Mouse (Mus musculus): ENCODE results near the gene Pxdc1. TPM values are rescaled to one million over a fixed set of nuclear protein-coding genes. Genes with fewer than 3 reads are reported as not detected.

The Pxdc1 gene
- polyA plus RNA-seq (2015; fragmentation: Nextera tagmentation; extraction: Ambion mirVana), result 12.2 and 12.4 TPM in 2 replicates

GRCm38 (mm10) chr13:34653391-34653790 is at the start of gene Pxdc1:
Gene Pxdc1 (minus strand): TSS chr13:34653486.
- peak within 1 kb of the TSS; percentile 92 for H3K4me2 ChIP-seq (ENCODE audit: low read length)
- no peaks in the 10 kb centered on the region for H3K27me3 ChIP-seq (ENCODE audit: insufficient read depth, low read length)
- H3K9me3 ChIP-seq (replicated peaks; ENCODE audit: low read length), result no peaks in the 10 kb centered on the region
- TF ChIP-seq CTCF (IDR thresholded peaks at IDR 0.05; ENCODE audit: low read depth), result peak; percentile 53
- H3K27ac ChIP-seq, result peak within 1 kb of the TSS; percentile 89
- peak within 1 kb of the TSS; percentile 72 for H3K9ac ChIP-seq (ENCODE audit: low read depth, low read length)
- no peaks in the 10 kb centered on the region for H3K36me3 ChIP-seq (ENCODE audit: insufficient read depth, low read length)
- peaks cover 15% of the 10 kb centered on the region; the same call in 1 of the 2 replicates for H3K4me1 ChIP-seq (replicated peaks; ENCODE audit: insufficient read depth, low read length)
- DNase-seq (ENCODE audit: low spot score) (peak; percentile 77), ATAC-seq (replicated peaks; ENCODE audit: low FRiP score, low read depth) (0 out of 2 replicates have a peak, but pooled peaks have one; percentile 3)
- 3% methylated on average over 9 of the region's 9 CpGs for WGBS
- H3K4me3 ChIP-seq (replicated peaks; ENCODE audit: low read depth, low read length), result peak within 1 kb of the TSS; percentile 61

GRCm38 (mm10) chr13:34700630-34701029 is 47.3 kb upstream of the Pxdc1 start:
- H3K27ac ChIP-seq, result no peak overlapping the region
- DNase-seq (ENCODE audit: low spot score) (no peak), ATAC-seq (replicated peaks; ENCODE audit: low FRiP score, low read depth) (no peak)
- no peaks in the 10 kb centered on the region for H3K27me3 ChIP-seq (ENCODE audit: insufficient read depth, low read length)
- no peaks in the 10 kb centered on the region for H3K9me3 ChIP-seq (replicated peaks; ENCODE audit: low read length)
- no peak overlapping the region for H3K4me2 ChIP-seq (ENCODE audit: low read length)
- no peak for TF ChIP-seq CTCF (IDR thresholded peaks at IDR 0.05; ENCODE audit: low read depth)
- H3K4me1 ChIP-seq (replicated peaks; ENCODE audit: insufficient read depth, low read length), result peaks cover 2% of the 10 kb centered on the region; the same call in 1 of the 2 replicates
- no peak overlapping the region for H3K4me3 ChIP-seq (replicated peaks; ENCODE audit: low read depth, low read length)
- 82% methylated on average over 1 of the region's 1 CpGs for WGBS
- H3K36me3 ChIP-seq (ENCODE audit: insufficient read depth, low read length), result no peaks in the 10 kb centered on the region
- no peak overlapping the region for H3K9ac ChIP-seq (ENCODE audit: low read depth, low read length)

- H3K4me3 ChIP-seq (replicated peaks; ENCODE audit: low read depth, low read length), result no peak overlapping the region
- no peak overlapping the region for H3K27ac ChIP-seq
- H3K9me3 ChIP-seq (replicated peaks; ENCODE audit: low read length), result no peaks in the 10 kb centered on the region
- H3K9ac ChIP-seq (ENCODE audit: low read depth, low read length), result no peak overlapping the region
- DNase-seq (ENCODE audit: low spot score) (no peak), ATAC-seq (replicated peaks; ENCODE audit: low FRiP score, low read depth) (no peak)
- H3K36me3 ChIP-seq (ENCODE audit: insufficient read depth, low read length), result no peaks in the 10 kb centered on the region
- no peaks in the 10 kb centered on the region for H3K27me3 ChIP-seq (ENCODE audit: insufficient read depth, low read length)
- no peak overlapping the region for H3K4me2 ChIP-seq (ENCODE audit: low read length)
- WGBS, result 66% methylated on average over 2 of the region's 2 CpGs
- TF ChIP-seq CTCF (IDR thresholded peaks at IDR 0.05; ENCODE audit: low read depth), result no peak
- peaks cover 2% of the 10 kb centered on the region; the same call in 1 of the 2 replicates for H3K4me1 ChIP-seq (replicated peaks; ENCODE audit: insufficient read depth, low read length)
These were observed 46.8 kb upstream of the Pxdc1 start for GRCm38 (mm10) chr13:34700091-34700490.

- WGBS, result 71% methylated on average over 7 of the region's 7 CpGs
- H3K9me3 ChIP-seq (replicated peaks; ENCODE audit: low read length), result no peaks in the 10 kb centered on the region
- H3K27me3 ChIP-seq (ENCODE audit: insufficient read depth, low read length), result no peaks in the 10 kb centered on the region
- H3K27ac ChIP-seq, result no peak overlapping the region
- no peak overlapping the region for H3K4me3 ChIP-seq (replicated peaks; ENCODE audit: low read depth, low read length)
- TF ChIP-seq CTCF (IDR thresholded peaks at IDR 0.05; ENCODE audit: low read depth), result no peak
- H3K4me1 ChIP-seq (replicated peaks; ENCODE audit: insufficient read depth, low read length), result peaks cover 2% of the 10 kb centered on the region; the same call in 1 of the 2 replicates
- no peak overlapping the region for H3K9ac ChIP-seq (ENCODE audit: low read depth, low read length)
- peak; percentile 25 for DNase-seq (ENCODE audit: low spot score)
- H3K36me3 ChIP-seq (ENCODE audit: insufficient read depth, low read length), result no peaks in the 10 kb centered on the region
- no peak overlapping the region for H3K4me2 ChIP-seq (ENCODE audit: low read length)
- no peak for ATAC-seq (replicated peaks; ENCODE audit: low FRiP score, low read depth)
These were observed 43.5 kb upstream of the Pxdc1 start for GRCm38 (mm10) chr13:34696734-34697332.

GRCm38 (mm10) chr13:34693111-34693510 is 39.8 kb upstream of the Pxdc1 start:
- no peaks in the 10 kb centered on the region for H3K9me3 ChIP-seq (replicated peaks; ENCODE audit: low read length)
- TF ChIP-seq CTCF (IDR thresholded peaks at IDR 0.05; ENCODE audit: low read depth), result no peak
- peaks cover 2% of the 10 kb centered on the region; the same call in 1 of the 2 replicates for H3K4me1 ChIP-seq (replicated peaks; ENCODE audit: insufficient read depth, low read length)
- H3K4me2 ChIP-seq (ENCODE audit: low read length), result no peak overlapping the region
- DNase-seq (ENCODE audit: low spot score) (no peak), ATAC-seq (replicated peaks; ENCODE audit: low FRiP score, low read depth) (no peak)
- no peak overlapping the region for H3K27ac ChIP-seq
- H3K4me3 ChIP-seq (replicated peaks; ENCODE audit: low read depth, low read length), result no peak overlapping the region
- H3K9ac ChIP-seq (ENCODE audit: low read depth, low read length), result no peak overlapping the region
- H3K36me3 ChIP-seq (ENCODE audit: insufficient read depth, low read length), result no peaks in the 10 kb centered on the region
- no peaks in the 10 kb centered on the region for H3K27me3 ChIP-seq (ENCODE audit: insufficient read depth, low read length)
- 62% methylated on average over 6 of the region's 6 CpGs for WGBS

GRCm38 (mm10) chr13:34691049-34691448 is 37.8 kb upstream of the Pxdc1 start:
- 57% methylated on average over 1 of the region's 1 CpGs for WGBS
- Histone ChIP-seq H3K27ac (no peak overlapping the region), H3K27me3 (ENCODE audit: insufficient read depth, low read length) (no peaks in the 10 kb centered on the region), H3K9ac (ENCODE audit: low read depth, low read length) (no peak overlapping the region), H3K4me2 (ENCODE audit: low read length) (no peak overlapping the region), H3K36me3 (ENCODE audit: insufficient read depth, low read length) (no peaks in the 10 kb centered on the region), H3K4me3 (replicated peaks; ENCODE audit: low read depth, low read length) (no peak overlapping the region), H3K9me3 (replicated peaks; ENCODE audit: low read length) (no peaks in the 10 kb centered on the region), H3K4me1 (replicated peaks; ENCODE audit: insufficient read depth, low read length) (no peaks in the 10 kb centered on the region; the same call in 1 of the 2 replicates)
- no peak for DNase-seq (ENCODE audit: low spot score)
- no peak for ATAC-seq (replicated peaks; ENCODE audit: low FRiP score, low read depth)
- TF ChIP-seq CTCF (IDR thresholded peaks at IDR 0.05; ENCODE audit: low read depth), result no peak
